Mouse (Mus musculus): ENCODE results near the gene Mical2. TPM values are rescaled to one million over a fixed set of nuclear protein-coding genes. Genes with fewer than 3 reads are reported as not detected.
A peak's percentile ranks its signal among the peaks of the same experiment; 100 is the strongest.

Mical2 gene
- polyA plus RNA-seq (2015; fragmentation: Nextera tagmentation; extraction: Ambion mirVana) = 1.5 and 1.9 TPM in 2 replicates

- Histone ChIP-seq H3K36me3 (no peaks in the 10 kb centered on the region), H3K4me1 (replicated peaks) (peaks cover 23% of the 10 kb centered on the region), H3K4me3 (peak within 1 kb of the TSS; percentile 62), H3K9ac (peak within 1 kb of the TSS; percentile 73), H3K9me3 (no peaks in the 10 kb centered on the region), H3K27me3 (peaks cover 60% of the 10 kb centered on the region), H3K4me2 (peak within 1 kb of the TSS; percentile 89), H3K27ac (no peak within 1 kb of the TSS)
- ATAC-seq (ENCODE audit: low FRiP score) = peak; percentile 98
- under 1% methylated on average over 53 of the region's 53 CpGs for WGBS
Measured at GRCm38 (mm10) chr7:112225615-112226262, at the start of gene Mical2. Gene Mical2, plus strand, starts transcription at chr7:112225856.

GRCm38 (mm10) chr7:112176627-112177026 lies 49.0 kb upstream of the Mical2 start:
- Histone ChIP-seq H3K9ac (no peak overlapping the region), H3K4me2 (no peak overlapping the region), H3K27me3 (no peaks in the 10 kb centered on the region), H3K4me1 (replicated peaks) (no peaks in the 10 kb centered on the region; the same call in none of the 2 replicates), H3K4me3 (no peak overlapping the region), H3K36me3 (no peaks in the 10 kb centered on the region), H3K27ac (no peak overlapping the region), H3K9me3 (no peaks in the 10 kb centered on the region)
- ATAC-seq (ENCODE audit: low FRiP score) = no peak
- WGBS = 88% methylated on average over 2 of the region's 2 CpGs

GRCm38 (mm10) chr7:112180235-112180705 lies 45.4 kb upstream of the Mical2 start:
- 5% methylated on average over 9 of the region's 10 CpGs for WGBS
- ATAC-seq (ENCODE audit: low FRiP score) = peak; percentile 63
- no peaks in the 10 kb centered on the region for H3K9me3 ChIP-seq
- 0 out of 2 replicates have a peak overlapping the region, but pooled peaks have one; percentile 13 for H3K4me2 ChIP-seq
- no peaks in the 10 kb centered on the region for H3K27me3 ChIP-seq
- no peak overlapping the region for H3K4me3 ChIP-seq
- H3K27ac ChIP-seq = no peak overlapping the region
- H3K9ac ChIP-seq = no peak overlapping the region
- no peaks in the 10 kb centered on the region for H3K36me3 ChIP-seq
- H3K4me1 ChIP-seq (replicated peaks) = peaks cover 6% of the 10 kb centered on the region

DNA sequence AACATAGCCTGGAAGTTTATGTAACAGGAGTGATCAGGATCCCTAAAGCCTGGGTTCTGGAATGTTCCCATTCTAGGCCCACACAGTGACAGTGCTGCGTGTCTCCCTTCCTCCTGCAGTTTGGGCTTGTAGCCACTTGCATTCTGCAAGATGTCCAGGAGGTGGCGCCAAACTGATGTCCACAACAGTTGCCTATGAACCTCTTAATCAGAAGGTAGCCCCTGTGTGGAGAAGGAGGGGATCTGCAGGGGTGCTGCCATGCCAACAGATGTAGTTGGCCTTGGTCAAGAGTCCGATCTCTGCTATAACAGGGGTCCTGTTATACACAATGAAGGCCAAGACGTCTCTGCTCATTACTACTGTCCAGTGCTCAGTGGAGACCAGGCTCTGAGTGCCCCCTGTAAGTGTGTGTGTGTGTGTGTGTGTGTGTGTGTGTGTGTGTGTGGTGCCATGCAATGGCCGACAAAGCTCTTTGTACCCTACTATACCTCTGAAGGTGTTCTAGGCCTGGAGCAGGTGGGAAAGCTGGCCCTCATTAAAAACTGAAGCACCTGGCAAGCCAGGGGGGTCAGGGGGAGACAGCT lies 42.3 kb upstream of the Mical2 start:
- Histone ChIP-seq H3K27me3 (no peaks in the 10 kb centered on the region), H3K4me3 (no peak overlapping the region), H3K36me3 (no peaks in the 10 kb centered on the region), H3K4me2 (no peak overlapping the region), H3K9me3 (no peaks in the 10 kb centered on the region), H3K27ac (no peak overlapping the region), H3K9ac (no peak overlapping the region), H3K4me1 (replicated peaks) (peaks cover 6% of the 10 kb centered on the region)
- peak; percentile 44 for ATAC-seq (ENCODE audit: low FRiP score)
- 41% methylated on average over 5 of the region's 5 CpGs for WGBS

GRCm38 (mm10) chr7:112184519-112185225 lies 41.0 kb upstream of the Mical2 start:
- WGBS = 85% methylated on average over 6 of the region's 6 CpGs
- Histone ChIP-seq H3K9me3 (no peaks in the 10 kb centered on the region), H3K4me3 (no peak overlapping the region), H3K36me3 (no peaks in the 10 kb centered on the region), H3K9ac (no peak overlapping the region), H3K4me1 (replicated peaks) (peaks cover 6% of the 10 kb centered on the region), H3K27me3 (no peaks in the 10 kb centered on the region), H3K27ac (no peak overlapping the region), H3K4me2 (no peak overlapping the region)
- no peak for ATAC-seq (ENCODE audit: low FRiP score)

DNA sequence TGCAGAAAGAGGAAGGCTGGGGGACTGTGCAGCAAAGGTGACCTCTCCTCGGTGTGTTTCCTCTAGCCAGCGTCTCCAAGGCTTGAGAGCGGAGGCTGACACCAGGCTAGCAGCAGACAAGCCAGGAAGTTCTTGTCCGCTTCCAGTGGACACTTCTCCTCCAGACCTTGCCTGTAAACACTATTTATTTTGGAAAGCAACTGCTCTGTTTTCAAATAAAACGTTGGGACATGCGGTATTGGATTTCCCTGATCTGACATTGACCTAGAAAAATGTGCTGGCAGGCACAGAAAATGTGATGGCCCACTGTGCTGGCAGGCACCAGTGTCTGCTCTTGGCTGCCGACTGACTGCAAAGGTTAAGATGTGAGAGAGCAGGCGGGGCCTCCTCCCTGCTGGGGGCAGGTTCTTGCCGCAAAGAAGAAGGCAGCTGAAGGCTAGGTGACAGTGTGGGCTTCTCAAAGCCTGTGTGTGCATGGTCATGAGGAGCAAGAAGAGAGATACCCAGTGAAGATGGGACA lies 40.4 kb upstream of the Mical2 start:
- ATAC-seq (ENCODE audit: low FRiP score) = no peak
- 73% methylated on average over 9 of the region's 9 CpGs for WGBS
- H3K9me3 ChIP-seq = no peaks in the 10 kb centered on the region
- H3K4me2 ChIP-seq = no peak overlapping the region
- no peak overlapping the region for H3K9ac ChIP-seq
- H3K27ac ChIP-seq = no peak overlapping the region
- no peaks in the 10 kb centered on the region for H3K36me3 ChIP-seq
- peaks cover 6% of the 10 kb centered on the region; the same call in 1 of the 2 replicates for H3K4me1 ChIP-seq (replicated peaks)
- H3K4me3 ChIP-seq = no peak overlapping the region
- no peaks in the 10 kb centered on the region for H3K27me3 ChIP-seq

DNA sequence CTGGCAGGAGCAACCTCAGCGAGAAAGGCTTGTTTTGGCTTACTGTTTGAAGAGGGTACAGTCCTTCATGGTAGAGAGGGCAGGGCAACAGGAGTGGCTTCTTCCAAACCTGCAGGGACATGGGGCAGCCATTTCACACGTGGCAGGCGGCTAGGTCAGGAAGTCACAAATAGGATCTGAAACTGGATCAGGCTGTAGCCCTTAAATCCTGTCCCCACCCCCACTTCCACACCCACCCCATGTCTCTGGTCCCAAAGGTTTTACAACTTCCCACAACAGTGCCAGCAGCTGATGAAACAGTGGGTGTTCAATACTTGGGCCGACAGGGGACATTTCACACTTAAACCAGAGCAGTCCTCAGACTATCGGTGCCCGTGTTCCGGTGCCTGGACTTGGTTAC lies 38.8 kb upstream of the Mical2 start:
- 94% methylated on average over 7 of the region's 7 CpGs for WGBS
- Histone ChIP-seq H3K4me1 (replicated peaks) (0 out of 2 replicates have a peak, but pooled peaks cover 6% of the 10 kb centered on the region), H3K9ac (no peak overlapping the region), H3K27me3 (no peaks in the 10 kb centered on the region), H3K9me3 (no peaks in the 10 kb centered on the region), H3K4me3 (no peak overlapping the region), H3K36me3 (no peaks in the 10 kb centered on the region), H3K27ac (no peak overlapping the region), H3K4me2 (no peak overlapping the region)
- no peak for ATAC-seq (ENCODE audit: low FRiP score)

DNA sequence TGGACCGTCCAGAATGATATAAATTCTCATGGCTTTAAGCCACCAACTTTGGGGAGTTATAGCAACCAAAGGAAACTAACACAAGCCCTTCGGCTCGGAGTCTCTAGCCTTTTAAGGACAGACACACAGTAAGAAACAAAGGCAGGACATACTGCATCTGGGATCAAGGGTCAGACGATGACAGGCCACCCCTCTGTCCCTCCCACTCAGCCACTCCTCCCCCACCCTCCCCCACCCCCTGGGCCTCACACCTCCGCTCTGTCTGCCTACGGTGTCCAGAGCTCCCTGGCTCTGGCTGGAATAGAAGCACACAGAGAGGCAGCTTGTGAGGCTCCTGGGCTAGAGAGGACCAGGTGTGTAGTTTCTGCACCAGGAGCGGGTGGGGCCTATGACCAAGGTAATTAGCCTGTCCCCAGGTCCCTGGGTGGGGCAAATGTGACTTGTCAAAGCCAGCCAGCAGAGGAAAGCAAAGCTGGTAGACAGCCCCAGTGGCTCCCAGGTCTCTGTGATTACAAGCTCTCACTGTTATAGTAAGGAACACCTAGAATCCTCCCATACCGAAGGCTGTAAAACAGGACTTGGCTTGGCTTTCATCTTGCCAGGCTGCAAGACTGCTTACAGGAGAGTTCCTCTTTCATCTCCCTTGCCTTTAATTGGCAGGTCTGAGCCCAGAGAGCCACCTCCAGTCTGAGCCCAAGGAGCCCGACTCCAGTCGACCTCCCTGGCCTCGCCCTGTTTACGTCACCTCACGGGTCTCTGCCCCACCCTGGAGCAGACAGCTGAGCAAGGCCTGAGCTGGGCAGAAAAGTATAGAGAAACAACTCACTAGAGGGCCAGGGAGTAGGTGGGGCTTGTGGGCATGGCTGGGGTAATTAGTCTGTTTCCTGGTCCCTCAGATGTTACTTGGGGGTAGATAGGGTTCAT lies 37.9 kb upstream of the Mical2 start:
- ATAC-seq (ENCODE audit: low FRiP score) = no peak
- H3K9me3 ChIP-seq = no peaks in the 10 kb centered on the region
- H3K27ac ChIP-seq = no peak overlapping the region
- no peak overlapping the region for H3K4me3 ChIP-seq
- H3K9ac ChIP-seq = no peak overlapping the region
- no peak overlapping the region for H3K4me2 ChIP-seq
- no peaks in the 10 kb centered on the region for H3K27me3 ChIP-seq
- WGBS = 77% methylated on average over 13 of the region's 13 CpGs
- H3K4me1 ChIP-seq (replicated peaks) = 0 out of 2 replicates have a peak, but pooled peaks cover 6% of the 10 kb centered on the region
- H3K36me3 ChIP-seq = no peaks in the 10 kb centered on the region

DNA sequence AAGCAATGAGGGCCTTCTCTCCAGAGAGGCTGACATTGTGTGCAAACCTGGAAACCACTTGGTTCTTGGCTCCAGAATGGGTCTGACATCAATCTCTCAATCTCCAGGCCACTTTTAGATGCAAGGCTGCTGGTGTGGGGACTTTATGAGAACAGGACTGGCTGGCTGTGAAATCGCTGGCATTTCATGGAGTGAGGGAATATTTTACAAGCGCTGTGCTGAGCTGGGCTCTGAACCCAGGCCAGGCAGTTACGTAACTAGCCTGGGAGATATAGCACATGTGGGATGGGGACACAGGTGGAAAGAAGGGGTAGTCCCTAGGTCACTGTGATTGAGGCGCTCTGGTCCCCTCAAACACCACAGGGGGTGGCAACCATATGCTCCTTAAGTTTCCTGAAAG lies 33.4 kb upstream of the Mical2 start:
- Histone ChIP-seq H3K27ac (no peak overlapping the region), H3K27me3 (no peaks in the 10 kb centered on the region), H3K9ac (no peak overlapping the region), H3K9me3 (no peaks in the 10 kb centered on the region), H3K4me1 (replicated peaks) (no peaks in the 10 kb centered on the region), H3K36me3 (no peaks in the 10 kb centered on the region), H3K4me2 (no peak overlapping the region), H3K4me3 (no peak overlapping the region)
- WGBS = 87% methylated on average over 4 of the region's 4 CpGs
- no peak for ATAC-seq (ENCODE audit: low FRiP score)

DNA sequence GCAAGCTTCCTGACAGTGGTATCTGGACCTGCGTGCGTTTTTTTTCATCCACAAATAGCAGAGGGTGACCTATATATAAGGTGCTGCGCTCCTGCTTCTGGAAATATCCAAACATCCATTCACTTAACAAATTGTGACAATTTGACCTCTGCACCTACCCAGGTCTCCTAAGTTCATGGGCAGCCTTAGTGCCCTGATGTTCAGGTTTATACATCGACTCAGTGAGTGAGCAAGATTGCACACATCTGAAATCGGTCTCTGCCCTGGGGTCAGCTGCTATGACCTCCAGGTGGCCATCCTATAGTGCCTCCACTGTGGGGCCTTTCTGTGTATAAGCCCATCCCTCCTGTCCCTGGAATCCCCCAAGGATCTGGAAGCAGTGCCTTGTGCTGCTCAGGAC lies 32.9 kb upstream of the Mical2 start:
- H3K36me3 ChIP-seq = no peaks in the 10 kb centered on the region
- no peaks in the 10 kb centered on the region for H3K27me3 ChIP-seq
- no peak overlapping the region for H3K27ac ChIP-seq
- 83% methylated on average over 5 of the region's 5 CpGs for WGBS
- no peaks in the 10 kb centered on the region for H3K4me1 ChIP-seq (replicated peaks)
- no peak overlapping the region for H3K4me2 ChIP-seq
- no peak overlapping the region for H3K9ac ChIP-seq
- no peaks in the 10 kb centered on the region for H3K9me3 ChIP-seq
- ATAC-seq (ENCODE audit: low FRiP score) = no peak
- H3K4me3 ChIP-seq = no peak overlapping the region

GRCm38 (mm10) chr7:112194286-112194685 lies 31.4 kb upstream of the Mical2 start:
- Histone ChIP-seq H3K4me1 (replicated peaks) (no peaks in the 10 kb centered on the region), H3K9me3 (no peaks in the 10 kb centered on the region), H3K9ac (no peak overlapping the region), H3K4me3 (no peak overlapping the region), H3K36me3 (no peaks in the 10 kb centered on the region), H3K4me2 (no peak overlapping the region), H3K27ac (no peak overlapping the region), H3K27me3 (no peaks in the 10 kb centered on the region)
- 87% methylated on average over 5 of the region's 5 CpGs for WGBS
- no peak for ATAC-seq (ENCODE audit: low FRiP score)
